Mouse (Mus musculus) stomach, adult 2 months (tissue): ENCODE data around the gene Olfr48. TPM values are rescaled to one million over a fixed set of nuclear protein-coding genes. Genes with fewer than 3 reads are reported as not detected.

ENCODE experiments used
- polyA plus RNA-seq: library from polyadenylated mRNA; depleted of rRNA; stranded (reverse); fragments of >200 nt; gene quantifications from 2 replicates; pipeline ENCODE4 v1.2.3, GENCODE M21; 2012; rRNA removed

Olfr48 gene
- polyA plus RNA-seq = not detected in 2 replicates

DNA sequence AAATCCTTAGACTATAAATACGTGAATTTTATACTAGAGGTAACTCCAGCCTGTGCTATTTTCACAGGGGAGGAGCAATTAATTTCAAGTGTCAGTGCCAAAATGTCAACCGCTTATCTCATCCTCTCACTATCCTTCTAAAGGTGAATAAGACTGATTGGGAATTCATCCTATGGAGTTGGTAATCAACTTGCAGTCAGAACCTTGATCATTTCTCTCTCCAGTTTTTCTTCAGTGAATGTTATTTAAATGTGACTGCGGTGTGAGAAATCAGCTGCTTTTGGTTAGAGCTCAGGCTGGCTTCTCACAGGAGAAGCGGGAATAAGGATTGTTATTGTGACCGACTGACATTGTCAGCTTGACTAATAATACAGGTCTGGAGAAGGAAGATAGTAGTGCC is at the start of gene Olfr48:
TSS of gene Olfr48 (minus strand) at position 101 of the 400 bp plus-strand sequence.

GRCm38 (mm10) chr2:89878137-89878536 is 30.1 kb upstream of the Olfr48 start, which contains the start of gene Olfr1257:
TSS of gene Olfr1257 (plus strand) at chr2:89878437.

DNA sequence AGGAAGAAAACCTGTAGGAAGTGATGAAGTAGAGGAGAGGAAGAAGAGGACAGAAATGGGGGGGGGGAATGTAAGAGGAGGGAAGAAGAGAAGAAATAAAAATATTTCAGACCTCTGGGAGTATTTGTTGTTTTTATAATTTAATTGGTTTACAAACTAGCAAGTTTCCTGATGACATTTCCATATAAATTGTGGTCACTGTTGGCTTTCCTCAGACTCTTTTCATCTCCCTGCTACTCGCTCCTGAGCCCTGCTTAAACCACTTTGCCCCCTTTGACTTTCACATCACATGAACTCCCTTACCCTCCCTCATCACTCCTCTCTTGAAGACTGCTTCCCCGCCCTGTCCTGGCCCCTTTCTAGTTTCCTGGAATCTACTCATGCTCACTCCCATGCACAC is 6.5 kb downstream of the Olfr48 start, which contains the start of gene Olfr1256:
TSS of gene Olfr1256 (minus strand) at position 101 of the 400 bp plus-strand sequence.

DNA sequence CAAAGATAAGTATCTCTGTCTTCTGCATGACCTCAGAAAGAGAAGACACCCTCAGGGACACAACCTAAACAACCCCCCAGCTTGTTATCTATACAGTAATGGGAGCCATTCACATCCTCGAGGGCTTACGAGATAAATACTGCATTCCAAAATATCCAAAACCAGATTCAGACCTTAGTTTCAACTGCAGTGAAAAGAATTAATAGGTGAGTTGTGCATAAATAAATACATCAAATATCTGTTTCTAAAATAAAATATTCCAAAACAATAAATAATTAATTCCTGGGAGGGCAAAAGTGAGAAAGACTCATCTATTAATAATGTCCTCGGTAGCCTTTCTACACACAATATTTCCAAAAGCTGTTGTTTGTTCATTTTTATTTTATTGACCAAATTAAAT is 36.3 kb downstream of the Olfr48 start, which contains the start of gene Olfr1255:
TSS of gene Olfr1255 (plus strand) at position 301 of the 400 bp plus-strand sequence.

GRCm38 (mm10) chr2:89793519-89793918 is 54.5 kb downstream of the Olfr48 start, which contains the start of gene Olfr1254:
TSS of gene Olfr1254 (minus strand) at chr2:89793619.

Other genes with a start within 250 kb of the Olfr48 start
- gene Olfr1247, start 234.1 kb downstream of the Olfr48 start, polyA plus RNA-seq = not detected in 2 replicates
- not detected in 2 replicates for gene Olfr1248, start 230.0 kb downstream of the Olfr48 start, polyA plus RNA-seq
- not detected in 2 replicates for gene Olfr1249, start 213.2 kb downstream of the Olfr48 start, polyA plus RNA-seq
- not detected in 2 replicates for gene Olfr1250, start 186.7 kb downstream of the Olfr48 start, polyA plus RNA-seq
- not detected in 2 replicates for gene Olfr1251, start 176.3 kb downstream of the Olfr48 start, polyA plus RNA-seq
- not detected in 2 replicates for gene Olfr1252, start 123.2 kb downstream of the Olfr48 start, polyA plus RNA-seq
- gene Olfr1253, start 91.1 kb downstream of the Olfr48 start, polyA plus RNA-seq = not detected in 2 replicates
- not detected in 2 replicates for gene Olfr1254, start 54.6 kb downstream of the Olfr48 start, polyA plus RNA-seq
- gene Olfr1255, start 36.2 kb downstream of the Olfr48 start, polyA plus RNA-seq = not detected in 2 replicates
- gene Olfr1256, start 6.7 kb downstream of the Olfr48 start, polyA plus RNA-seq = not detected in 2 replicates
- gene Olfr1257, start 30.2 kb upstream of the Olfr48 start, polyA plus RNA-seq = not detected in 2 replicates
- not detected in 2 replicates for gene Olfr1258, start 79.1 kb upstream of the Olfr48 start, polyA plus RNA-seq
- 0.03 TPM in 1 of 2 replicates, not detected in the other for gene Olfr1259, start 100.5 kb upstream of the Olfr48 start, polyA plus RNA-seq
- gene Olfr1260, start 126.1 kb upstream of the Olfr48 start, polyA plus RNA-seq = not detected in 2 replicates
- gene Olfr1261, start 143.0 kb upstream of the Olfr48 start, polyA plus RNA-seq = not detected in 2 replicates
- not detected in 2 replicates for gene Olfr1262, start 151.9 kb upstream of the Olfr48 start, polyA plus RNA-seq
- gene Olfr1263, start 163.9 kb upstream of the Olfr48 start, polyA plus RNA-seq = not detected in 2 replicates
- not detected in 2 replicates for gene Olfr1264, start 177.4 kb upstream of the Olfr48 start, polyA plus RNA-seq
- not detected in 2 replicates for gene Olfr1265, start 187.1 kb upstream of the Olfr48 start, polyA plus RNA-seq
- gene Olfr140, start 215.4 kb upstream of the Olfr48 start, polyA plus RNA-seq = not detected in 2 replicates